Mouse (Mus musculus): ENCODE measurements around the gene Scn4a.
"Not testable (repeated sequence)": the region's sequence is repeated elsewhere in the genome, so short reads cannot be mapped to it uniquely, and the experiment has no call there.

Scn4a gene

DNA sequence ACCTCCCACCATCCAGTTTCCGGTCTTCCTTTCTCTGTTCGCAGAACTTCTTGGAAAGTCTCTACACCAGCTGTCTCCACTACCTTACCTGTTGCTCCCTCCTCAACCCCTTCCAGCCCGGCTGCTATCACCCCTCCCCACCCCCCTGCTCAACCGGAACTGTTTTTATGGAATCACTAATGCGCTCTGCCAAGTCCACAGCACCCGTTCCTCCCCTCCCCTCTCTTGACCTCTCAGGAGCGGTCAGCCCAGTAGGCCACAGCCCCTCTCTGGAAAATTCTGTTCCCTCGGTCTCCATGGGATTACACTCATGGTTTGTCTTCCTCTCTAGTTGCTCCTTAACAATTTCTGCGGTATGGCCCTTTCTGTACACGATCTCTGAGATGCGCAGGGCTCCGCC, at the start of gene Scn4a:
TSS of gene Scn4a (minus strand) at position 101 of the 400 bp plus-strand sequence.
- no peak for DNase-seq (ENCODE audit: low spot score in 2 of 2)

GRCm38 (mm10) chr11:106398481-106398880, 45.4 kb upstream of the Scn4a start:
- DNase-seq (ENCODE audit: low spot score in 2 of 2) = no peak

- DNase-seq (ENCODE audit: low spot score in 2 of 2) = no peak
Observed at GRCm38 (mm10) chr11:106397656-106398055, 44.6 kb upstream of the Scn4a start.

DNA sequence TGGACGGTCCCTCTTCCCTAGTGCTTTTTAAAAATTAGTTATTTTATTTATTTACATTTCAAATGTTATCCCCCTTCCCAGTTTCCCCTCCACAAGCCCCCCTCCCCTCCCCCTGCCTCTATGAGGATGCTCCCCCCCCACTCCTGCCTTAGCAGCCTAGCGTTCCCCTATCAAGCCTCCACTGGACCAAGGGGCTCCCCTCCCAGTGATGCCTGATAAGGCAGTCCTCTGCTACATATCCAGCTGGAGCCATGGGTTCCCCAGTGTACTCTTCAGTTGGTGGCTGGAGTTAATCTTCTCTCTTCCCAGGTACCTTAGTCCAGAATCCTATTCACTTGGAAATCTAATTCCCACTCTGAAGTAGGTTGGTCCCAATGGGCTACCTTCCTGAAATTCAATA, 41.0 kb upstream of the Scn4a start:
- not testable (repeated sequence) for DNase-seq (ENCODE audit: low spot score in 2 of 2)

- DNase-seq (ENCODE audit: low spot score in 2 of 2) = no peak
Observed at GRCm38 (mm10) chr11:106393331-106393616, 40.2 kb upstream of the Scn4a start.

GRCm38 (mm10) chr11:106392597-106393330, 39.7 kb upstream of the Scn4a start:
- no peak for DNase-seq (ENCODE audit: low spot score in 2 of 2)

- peak; percentile 35 to 59 for DNase-seq (ENCODE audit: low spot score in 2 of 2)
Observed at GRCm38 (mm10) chr11:106391546-106392188, 38.6 kb upstream of the Scn4a start.

DNA sequence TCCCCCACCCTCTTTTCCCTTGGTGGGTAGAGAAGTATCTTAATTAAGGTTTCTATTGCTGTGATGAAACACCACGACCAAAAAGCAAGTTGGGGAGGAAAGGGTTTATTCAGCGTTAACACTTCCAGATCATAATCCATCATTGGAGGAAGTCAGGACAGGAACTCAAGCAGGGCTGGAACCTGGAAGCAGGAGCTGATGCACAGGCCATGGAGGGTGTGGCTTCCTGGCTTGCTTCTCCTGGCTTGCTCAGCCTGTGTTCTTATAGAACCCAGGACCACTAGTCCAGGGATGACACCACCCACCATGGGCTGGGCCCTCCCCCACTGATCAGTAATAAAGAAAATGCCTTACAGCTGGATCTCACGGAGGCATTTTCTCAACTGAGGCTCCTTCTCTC, 37.7 kb upstream of the Scn4a start:
- no peak for DNase-seq (ENCODE audit: low spot score in 2 of 2)

- no peak for DNase-seq (ENCODE audit: low spot score in 2 of 2)
Observed at GRCm38 (mm10) chr11:106389611-106390010, 36.5 kb upstream of the Scn4a start.

GRCm38 (mm10) chr11:106387791-106388216, 34.7 kb upstream of the Scn4a start, which contains the start of gene Icam2:
Gene Icam2, minus strand, starts transcription at chr11:106388075.
- no peak for DNase-seq (ENCODE audit: low spot score in 2 of 2)

- no peak for DNase-seq (ENCODE audit: low spot score in 2 of 2)
Observed at GRCm38 (mm10) chr11:106387020-106387419, 33.9 kb upstream of the Scn4a start.

DNA sequence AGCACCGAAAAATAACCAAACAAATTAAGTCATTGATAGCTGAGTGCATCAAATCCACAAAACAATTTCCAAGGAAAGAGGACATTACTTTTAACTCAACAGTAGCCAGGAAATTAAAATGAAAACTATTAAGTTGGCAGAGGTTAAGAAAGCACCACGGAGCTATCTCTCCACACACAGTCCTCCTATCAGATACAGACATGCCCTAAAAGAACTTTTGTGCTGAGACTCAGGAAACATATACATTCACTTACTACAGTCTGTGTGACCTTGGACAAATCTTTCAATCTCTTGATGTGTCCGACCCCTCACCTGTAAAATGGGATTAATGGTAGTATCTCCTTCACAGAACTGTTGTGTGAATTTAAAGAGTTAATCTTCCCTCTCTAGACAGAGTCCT, 33.3 kb upstream of the Scn4a start:
- DNase-seq (ENCODE audit: low spot score in 2 of 2) = no peak

- no peak for DNase-seq (ENCODE audit: low spot score in 2 of 2)
Observed at GRCm38 (mm10) chr11:106383051-106383790, 30.1 kb upstream of the Scn4a start.

GRCm38 (mm10) chr11:106382424-106382823, 29.3 kb upstream of the Scn4a start:
- DNase-seq (ENCODE audit: low spot score in 2 of 2) = no peak

DNA sequence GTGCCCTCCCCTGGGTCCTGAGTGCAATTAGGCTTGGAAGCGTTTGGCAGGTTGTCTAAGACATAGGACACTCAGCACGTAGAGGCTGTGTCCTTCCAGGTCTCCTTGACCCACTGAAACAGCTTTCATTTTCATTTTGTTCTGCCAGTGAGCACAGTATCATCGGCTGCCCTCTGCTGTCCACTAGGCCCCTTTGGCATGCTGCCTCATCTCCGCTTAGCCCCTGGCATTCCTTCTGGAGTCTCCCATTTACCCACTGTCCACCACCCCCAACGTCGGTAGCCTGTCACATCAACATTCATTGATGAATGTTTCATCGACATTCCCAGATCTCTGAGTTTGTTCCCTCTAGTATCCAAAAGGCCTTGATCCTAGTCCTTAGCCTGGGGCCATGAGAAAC, 28.8 kb upstream of the Scn4a start:
- DNase-seq (ENCODE audit: low spot score in 2 of 2) = no peak

DNA sequence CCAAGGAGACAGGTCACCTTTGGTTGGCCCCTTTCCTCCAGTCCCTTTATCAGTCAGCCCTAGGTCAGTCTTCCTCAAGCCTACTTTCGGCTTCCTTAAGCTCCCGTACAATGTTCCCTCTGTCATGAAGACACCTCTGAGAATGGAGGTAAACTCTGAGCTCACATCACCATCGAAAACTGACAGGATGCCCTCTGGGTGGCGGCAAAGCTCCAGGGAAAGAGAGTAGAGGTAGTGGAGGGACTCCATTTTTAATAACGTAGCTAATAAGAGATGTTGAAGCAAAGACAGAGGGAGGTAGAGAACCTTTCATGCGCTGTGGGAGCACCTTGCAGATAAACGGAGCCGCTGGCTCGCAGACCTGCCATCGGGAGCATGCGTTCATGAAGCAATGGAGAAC, 27.9 kb upstream of the Scn4a start:
- DNase-seq (ENCODE audit: low spot score in 2 of 2) = no peak

DNA sequence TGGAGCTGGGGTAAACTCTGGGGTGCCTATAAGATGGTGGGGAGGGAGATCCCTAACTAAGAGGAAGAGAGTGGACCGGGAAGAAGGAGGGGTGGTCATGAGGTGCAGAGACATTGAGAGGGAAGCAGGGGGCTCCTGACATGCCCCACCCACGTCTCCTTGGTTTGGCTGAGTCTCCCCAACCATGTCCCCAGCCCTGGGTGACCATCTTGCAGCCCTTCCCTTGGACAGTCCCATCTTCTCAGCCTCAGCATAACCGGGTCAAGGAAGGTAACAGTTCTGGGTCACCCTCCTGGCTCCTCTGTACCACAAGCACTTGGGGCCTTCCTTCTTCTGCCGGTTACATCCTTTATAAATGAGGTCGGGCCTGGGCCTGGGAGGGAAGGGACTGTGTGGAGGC, 21.9 kb upstream of the Scn4a start:
- DNase-seq (ENCODE audit: low spot score in 2 of 2) = no peak

DNA sequence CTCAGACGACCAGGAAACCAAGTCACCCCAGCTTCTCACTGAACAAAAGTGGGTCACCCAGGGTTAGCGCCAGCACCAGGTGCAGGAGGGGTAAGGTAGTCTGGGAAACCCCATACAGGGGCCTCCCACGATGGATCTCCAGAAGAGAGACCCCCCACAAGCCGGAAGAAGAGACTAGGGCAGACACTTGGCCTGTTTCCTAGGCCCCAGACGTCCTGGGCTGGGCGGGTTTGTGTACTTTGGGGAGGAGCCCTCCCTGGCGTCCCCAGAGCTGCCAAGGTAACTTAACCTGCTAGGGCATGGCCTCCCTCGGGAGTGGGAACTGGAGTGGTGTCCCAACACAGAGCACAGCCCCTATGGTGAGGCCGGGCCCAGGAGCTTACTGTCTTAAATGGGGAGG, 21.5 kb upstream of the Scn4a start:
- DNase-seq (ENCODE audit: low spot score in 2 of 2) = no peak

DNA sequence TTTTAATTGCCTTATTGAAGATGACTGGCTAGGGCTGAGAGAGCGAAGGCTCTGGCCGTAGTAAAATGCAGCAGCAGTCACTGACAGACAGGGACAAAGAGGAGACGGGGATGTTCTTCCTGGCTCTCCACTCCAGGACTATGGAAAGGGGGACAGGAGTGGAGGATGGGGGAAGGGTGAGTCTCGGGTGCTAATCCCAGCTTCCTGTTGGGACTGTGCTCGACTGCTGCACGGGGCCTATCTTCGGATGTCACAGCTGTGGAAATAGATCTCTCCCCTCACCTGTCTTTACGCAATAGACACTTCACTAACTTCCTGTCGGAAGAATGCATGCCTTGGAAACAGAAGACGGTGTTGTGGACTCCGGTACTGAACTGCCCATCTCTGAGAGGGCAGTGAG, 20.9 kb upstream of the Scn4a start:
- no peak for DNase-seq (ENCODE audit: low spot score in 2 of 2)

DNA sequence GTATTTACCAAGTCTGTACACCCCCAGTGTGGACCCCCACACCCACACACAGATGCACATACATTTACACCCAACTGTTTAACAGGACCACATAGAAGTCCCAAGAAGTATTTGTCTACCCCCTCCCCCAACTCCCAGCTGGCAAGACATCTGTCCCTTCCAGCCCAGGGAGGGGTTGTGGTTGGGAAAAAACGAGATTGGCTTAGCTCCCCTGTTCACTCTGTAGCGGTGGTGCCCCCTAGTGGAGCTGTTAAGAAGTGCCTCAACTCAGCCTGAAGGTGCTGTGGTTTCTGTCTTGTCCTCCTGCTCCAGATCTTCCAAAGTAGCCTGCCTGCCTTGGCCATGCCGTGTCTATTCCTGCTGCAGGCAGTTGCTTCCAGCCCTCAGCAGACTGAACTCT, 13.2 kb upstream of the Scn4a start:
- peak; percentile 65 to 66 for DNase-seq (ENCODE audit: low spot score in 2 of 2)

- DNase-seq (ENCODE audit: low spot score in 2 of 2) = no peak
Observed at GRCm38 (mm10) chr11:106365366-106365765, 12.3 kb upstream of the Scn4a start, which contains the start of gene Prr29. Gene Prr29, plus strand, starts transcription at chr11:106365472.

DNA sequence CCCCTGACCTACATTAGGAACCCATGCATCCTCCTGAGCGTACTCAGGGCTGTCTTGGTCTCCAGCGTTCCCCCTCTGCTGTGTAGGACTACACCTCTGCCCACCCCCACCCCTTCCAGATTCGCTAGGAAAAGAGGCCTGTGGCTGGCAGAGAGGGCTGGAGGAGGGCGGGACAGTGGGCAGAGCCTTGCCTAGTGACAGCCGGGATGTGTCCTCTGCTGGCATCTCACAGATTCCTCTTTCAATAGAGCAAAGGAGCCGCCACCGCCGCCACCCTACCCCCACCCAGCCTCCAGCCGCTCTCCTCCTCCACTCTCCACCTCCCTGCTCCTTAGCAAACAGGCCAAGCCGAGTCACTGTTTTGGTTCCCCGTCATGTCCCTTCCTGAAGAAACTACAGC, 11.6 kb upstream of the Scn4a start:
- DNase-seq (ENCODE audit: low spot score in 2 of 2) = no peak

DNA sequence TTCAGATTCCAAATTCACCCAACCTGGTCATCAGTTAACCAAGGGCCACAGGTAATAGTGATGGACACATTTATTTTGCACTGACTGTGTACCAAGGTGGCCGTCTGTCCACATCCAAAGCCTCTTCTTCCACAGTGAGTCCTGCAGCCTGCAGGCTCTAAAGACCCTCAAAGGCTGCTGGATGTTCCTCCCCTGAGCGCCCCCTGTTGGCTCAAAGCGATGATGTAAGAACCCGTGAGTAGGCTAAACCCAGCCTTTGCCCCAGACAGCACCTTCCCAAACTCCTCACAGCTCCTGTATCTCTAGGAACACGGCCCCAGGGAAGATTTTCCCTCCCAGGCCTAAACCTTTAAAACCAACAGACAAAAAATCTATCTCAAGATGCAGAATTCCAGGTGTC, 6.3 kb upstream of the Scn4a start:
- no peak for DNase-seq (ENCODE audit: low spot score in 2 of 2)

Measured in frontal cortex, postnatal 14 days (tissue).